Mouse (Mus musculus): ENCODE results near the gene Abhd14b. TPM values are rescaled to one million over a fixed set of nuclear protein-coding genes. Genes with fewer than 3 reads are reported as not detected.
A peak's percentile ranks its signal among the peaks of the same experiment; 100 is the strongest.

Gene Abhd14b
- polyA plus RNA-seq, 2 experiments, result 17.3 to 24.9 TPM

DNA sequence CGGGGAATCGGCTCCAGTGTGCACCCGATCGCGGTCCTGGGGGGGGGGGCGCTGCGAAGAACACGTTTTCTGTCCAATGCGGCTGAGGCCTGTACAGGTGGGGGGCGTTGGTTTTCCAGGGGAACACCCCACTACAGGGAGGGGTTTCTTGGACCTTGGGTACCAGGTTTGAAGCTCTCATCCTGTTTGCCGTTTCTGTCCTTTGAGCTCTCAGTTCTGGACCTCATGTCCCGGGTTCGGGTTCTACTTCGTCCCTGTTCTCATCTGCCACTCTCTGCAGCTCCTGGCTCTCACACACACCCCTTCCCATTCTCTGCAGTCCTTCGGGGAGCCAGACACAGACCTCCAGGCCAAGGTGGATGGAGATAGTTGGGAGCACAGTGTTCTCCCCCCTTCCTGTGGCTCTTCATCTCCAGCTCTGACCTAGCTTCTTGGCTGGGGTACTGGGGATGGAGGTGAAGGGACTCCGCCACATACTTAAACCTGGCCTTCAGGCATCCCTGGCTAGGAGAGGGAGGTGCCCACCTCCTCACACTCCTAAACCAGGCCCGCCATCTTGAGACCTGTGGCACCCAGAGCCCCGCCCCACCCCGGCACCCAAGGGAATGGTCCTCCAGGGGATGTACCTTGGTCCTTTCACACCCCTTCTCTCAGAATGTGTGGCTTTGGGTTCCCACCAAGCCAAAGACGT is 7.0 kb downstream of the Abhd14b start:
- 0 out of 2 replicates have a peak, but pooled peaks have one; percentile 9 for ATAC-seq (ENCODE audit: insufficient read depth)
- Histone ChIP-seq H3K4me2 (ENCODE audit: low read depth) (peak overlapping the region; percentile 67), H3K27me3 (ENCODE audit: control insufficient read depth, insufficient read depth, low read length) (peaks cover 13% of the 10 kb centered on the region), H3K9me3 (ENCODE audit: control insufficient read depth, low read length) (no peaks in the 10 kb centered on the region), H3K9ac (replicated peaks) (peak overlapping the region; percentile 11; the same call in 1 of the 2 replicates), H3K27ac (no peak overlapping the region), H3K36me3 (replicated peaks; ENCODE audit: control insufficient read depth, insufficient read depth, low read depth) (no peaks in the 10 kb centered on the region), H3K4me1 (replicated peaks; ENCODE audit: control insufficient read depth in 2 of 2, insufficient read depth in 2 of 2, low read length in 1 of 2) (peaks cover 6% of the 10 kb centered on the region in 2 experiments), H3K4me3 (ENCODE audit: insufficient read depth in 1 of 2, low read depth in 2 of 2, low read length in 2 of 2) (peak overlapping the region; percentile 57 to 58)
- WGBS (ENCODE audit: insufficient replicate concordance), result 9% methylated on average over 20 of the region's 20 CpGs
- no peak for DNase-seq (ENCODE audit: low read depth in 3 of 3, low spot score in 3 of 3)
- TF ChIP-seq CTCF (IDR thresholded peaks at IDR 0.05; ENCODE audit: low read depth), result no peak
- TF ChIP-seq EP300 (IDR thresholded peaks at IDR 0.05; ENCODE audit: low read depth), result no peak

DNA sequence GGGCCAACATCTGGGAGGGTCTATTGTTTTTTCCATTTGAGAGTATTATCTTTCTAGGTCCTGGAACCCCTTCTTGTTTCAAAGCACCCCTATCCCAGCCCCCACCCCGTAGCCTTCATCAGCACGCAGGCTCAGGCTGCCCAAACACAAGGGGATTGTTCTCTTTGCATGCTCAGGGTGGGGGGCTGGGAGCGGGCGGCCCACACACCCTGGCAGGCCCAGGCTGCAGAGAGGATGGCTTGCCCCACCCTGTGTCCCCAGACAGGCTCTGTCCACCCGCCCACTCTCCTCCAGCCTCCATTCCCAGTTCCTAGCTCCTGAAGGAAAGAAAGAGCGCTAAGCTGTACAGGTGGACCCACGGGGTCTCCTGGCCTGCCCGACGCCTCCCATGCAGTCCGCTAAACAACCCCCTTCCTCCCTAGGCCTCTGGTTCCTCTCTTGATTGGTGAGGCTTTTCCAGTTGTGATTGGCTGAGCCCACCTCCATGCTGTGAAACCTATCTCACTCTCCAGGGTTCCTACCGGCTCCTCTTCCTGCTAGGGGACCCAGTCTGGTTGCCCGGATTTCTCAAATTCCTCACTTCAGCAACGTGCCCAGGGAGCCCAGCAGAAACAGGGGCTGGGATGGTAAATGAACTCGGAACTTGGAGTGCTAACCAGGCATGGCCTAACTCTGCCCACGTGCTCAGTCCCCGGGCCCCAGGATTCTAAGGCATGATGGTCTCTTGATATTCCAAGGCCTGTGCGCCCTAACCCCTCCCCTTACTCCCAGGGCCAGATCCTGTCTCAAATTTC is 7.8 kb downstream of the Abhd14b start:
- Histone ChIP-seq H3K27ac (no peak overlapping the region), H3K4me3 (ENCODE audit: insufficient read depth in 1 of 2, low read depth in 2 of 2, low read length in 2 of 2) (peak overlapping the region; percentile 21 to 57; a peak in 3 of 4 replicates), H3K9ac (replicated peaks) (no peak overlapping the region), H3K9me3 (ENCODE audit: control insufficient read depth, low read length) (no peaks in the 10 kb centered on the region), H3K36me3 (replicated peaks; ENCODE audit: control insufficient read depth, insufficient read depth, low read depth) (no peaks in the 10 kb centered on the region), H3K27me3 (ENCODE audit: control insufficient read depth, insufficient read depth, low read length) (peaks cover 13% of the 10 kb centered on the region), H3K4me1 (replicated peaks; ENCODE audit: control insufficient read depth in 2 of 2, insufficient read depth in 2 of 2, low read length in 1 of 2) (peaks cover 6% of the 10 kb centered on the region in 2 experiments), H3K4me2 (ENCODE audit: low read depth) (peak overlapping the region; percentile 67)
- WGBS (ENCODE audit: insufficient replicate concordance), result 24% methylated on average over 17 of the region's 17 CpGs
- no peak for ATAC-seq (ENCODE audit: insufficient read depth)
- no peak for TF ChIP-seq CTCF (IDR thresholded peaks at IDR 0.05; ENCODE audit: low read depth)
- TF ChIP-seq EP300 (IDR thresholded peaks at IDR 0.05; ENCODE audit: low read depth), result no peak
- no peak for DNase-seq (ENCODE audit: low read depth in 3 of 3, low spot score in 3 of 3)

DNA sequence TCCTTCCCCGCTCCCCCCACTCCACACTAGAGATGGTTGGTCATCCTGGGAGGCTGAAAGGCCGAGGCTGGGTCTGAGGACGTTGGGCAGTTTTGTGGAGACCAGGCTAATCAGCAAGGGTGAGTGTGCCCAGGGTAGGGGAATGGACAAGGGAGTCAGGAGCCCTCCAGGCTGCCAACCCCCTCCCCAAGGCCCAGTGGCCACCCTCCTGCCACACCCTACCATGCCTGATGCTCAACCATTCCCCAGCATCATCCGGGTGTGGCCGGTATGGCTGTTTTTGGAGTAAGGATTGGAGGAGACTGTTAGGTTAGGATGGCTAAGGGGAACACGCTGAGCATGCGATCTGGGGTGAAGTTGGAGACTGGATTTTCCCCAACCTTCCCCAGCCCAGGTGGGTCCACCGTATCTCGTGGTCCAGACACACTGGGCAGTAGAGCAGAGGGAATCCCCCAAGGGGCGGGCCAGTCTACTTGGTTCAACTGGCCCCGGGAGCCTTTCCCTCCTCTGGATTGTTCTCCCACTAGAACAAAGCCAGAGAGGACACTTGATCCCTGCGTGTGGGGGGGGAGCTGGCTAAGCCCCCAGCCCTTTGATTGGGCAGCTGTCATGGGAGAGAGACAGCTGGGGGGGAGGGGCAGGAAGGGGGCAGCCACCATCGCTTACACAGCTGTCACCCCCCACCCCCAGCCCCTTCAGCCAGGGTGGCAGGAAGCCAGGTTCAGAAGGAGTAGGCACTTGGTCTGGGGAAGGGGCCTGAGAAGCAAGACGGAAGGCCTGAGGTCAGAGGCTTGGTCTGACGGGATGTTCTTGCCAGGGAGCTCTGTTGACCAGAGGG is 9.3 kb downstream of the Abhd14b start:
- DNase-seq (ENCODE audit: low read depth in 3 of 3, low spot score in 3 of 3), result no peak
- Histone ChIP-seq H3K27ac (no peak overlapping the region), H3K27me3 (ENCODE audit: control insufficient read depth, insufficient read depth, low read length) (peaks cover 13% of the 10 kb centered on the region), H3K4me1 (replicated peaks; ENCODE audit: control insufficient read depth in 2 of 2, insufficient read depth in 2 of 2, low read length in 1 of 2) (peaks cover 6% of the 10 kb centered on the region in 2 experiments), H3K4me3 (ENCODE audit: insufficient read depth in 1 of 2, low read depth in 2 of 2, low read length in 2 of 2) (no peak overlapping the region), H3K36me3 (replicated peaks; ENCODE audit: control insufficient read depth, insufficient read depth, low read depth) (no peaks in the 10 kb centered on the region), H3K9ac (replicated peaks) (no peak overlapping the region), H3K9me3 (ENCODE audit: control insufficient read depth, low read length) (no peaks in the 10 kb centered on the region), H3K4me2 (ENCODE audit: low read depth) (no peak overlapping the region)
- whole genome bisulfite sequencing (ENCODE audit: insufficient replicate concordance), result 68% methylated on average over 15 of the region's 15 CpGs
- no peak for ATAC-seq (ENCODE audit: insufficient read depth)
- TF ChIP-seq CTCF (IDR thresholded peaks at IDR 0.05; ENCODE audit: low read depth) (no peak), EP300 (IDR thresholded peaks at IDR 0.05; ENCODE audit: low read depth) (no peak)

DNA sequence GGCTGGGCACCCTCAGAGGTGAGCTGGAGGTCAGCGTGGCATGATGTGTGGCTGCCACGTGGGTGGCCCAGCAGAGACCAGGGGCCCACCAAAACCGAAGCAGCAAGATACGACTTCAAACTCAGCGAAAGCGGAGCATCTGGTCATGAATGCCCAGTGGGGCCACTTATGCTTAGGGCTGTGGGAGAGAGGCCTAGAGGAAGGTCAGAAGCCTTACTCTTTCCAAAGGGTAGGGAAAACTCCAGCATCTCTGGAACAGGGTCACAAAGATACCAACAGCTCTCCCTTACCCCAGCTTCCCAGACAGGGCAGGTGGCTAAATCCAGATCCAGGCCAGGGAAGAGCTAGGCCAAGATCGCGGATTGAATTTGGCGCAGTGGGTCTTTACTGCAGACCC is 9.9 kb downstream of the Abhd14b start:
- DNase-seq (ENCODE audit: low read depth in 3 of 3, low spot score in 3 of 3), result no peak
- H3K27ac ChIP-seq, result no peak overlapping the region
- TF ChIP-seq EP300 (IDR thresholded peaks at IDR 0.05; ENCODE audit: low read depth) (no peak), CTCF (IDR thresholded peaks at IDR 0.05; ENCODE audit: low read depth) (no peak)
- H3K36me3 ChIP-seq (replicated peaks; ENCODE audit: control insufficient read depth, insufficient read depth, low read depth), result no peaks in the 10 kb centered on the region
- ATAC-seq (ENCODE audit: insufficient read depth), result no peak
- no peak overlapping the region for H3K4me2 ChIP-seq (ENCODE audit: low read depth)
- no peak overlapping the region for H3K4me3 ChIP-seq (ENCODE audit: insufficient read depth in 1 of 2, low read depth in 2 of 2, low read length in 2 of 2)
- H3K9ac ChIP-seq (replicated peaks), result no peak overlapping the region
- peaks cover 13% of the 10 kb centered on the region for H3K27me3 ChIP-seq (ENCODE audit: control insufficient read depth, insufficient read depth, low read length)
- H3K4me1 ChIP-seq (replicated peaks; ENCODE audit: control insufficient read depth in 2 of 2, insufficient read depth in 2 of 2, low read length in 1 of 2), result peaks cover 6% of the 10 kb centered on the region in 2 experiments
- WGBS (ENCODE audit: insufficient replicate concordance), result 71% methylated on average over 9 of the region's 9 CpGs
- H3K9me3 ChIP-seq (ENCODE audit: control insufficient read depth, low read length), result no peaks in the 10 kb centered on the region

Measured in liver, embryonic 14.5 days (tissue).